Mouse (Mus musculus) E14TG2a.4 (cell line): Measurements from ENCODE around the gene Gm21834.

Source experiments
- CTCF ChIP-seq: conservative IDR thresholded peaks from 2 replicates; pipeline ENCODE4 v1.5.1; 2014; ENCODE audit warnings: low read length
- POU5F1 ChIP-seq: IDR thresholded peaks from 2 replicates; pipeline ENCODE4 v1.6.1; 2014; ENCODE audit warnings: low read length, borderline replicate concordance

DNA sequence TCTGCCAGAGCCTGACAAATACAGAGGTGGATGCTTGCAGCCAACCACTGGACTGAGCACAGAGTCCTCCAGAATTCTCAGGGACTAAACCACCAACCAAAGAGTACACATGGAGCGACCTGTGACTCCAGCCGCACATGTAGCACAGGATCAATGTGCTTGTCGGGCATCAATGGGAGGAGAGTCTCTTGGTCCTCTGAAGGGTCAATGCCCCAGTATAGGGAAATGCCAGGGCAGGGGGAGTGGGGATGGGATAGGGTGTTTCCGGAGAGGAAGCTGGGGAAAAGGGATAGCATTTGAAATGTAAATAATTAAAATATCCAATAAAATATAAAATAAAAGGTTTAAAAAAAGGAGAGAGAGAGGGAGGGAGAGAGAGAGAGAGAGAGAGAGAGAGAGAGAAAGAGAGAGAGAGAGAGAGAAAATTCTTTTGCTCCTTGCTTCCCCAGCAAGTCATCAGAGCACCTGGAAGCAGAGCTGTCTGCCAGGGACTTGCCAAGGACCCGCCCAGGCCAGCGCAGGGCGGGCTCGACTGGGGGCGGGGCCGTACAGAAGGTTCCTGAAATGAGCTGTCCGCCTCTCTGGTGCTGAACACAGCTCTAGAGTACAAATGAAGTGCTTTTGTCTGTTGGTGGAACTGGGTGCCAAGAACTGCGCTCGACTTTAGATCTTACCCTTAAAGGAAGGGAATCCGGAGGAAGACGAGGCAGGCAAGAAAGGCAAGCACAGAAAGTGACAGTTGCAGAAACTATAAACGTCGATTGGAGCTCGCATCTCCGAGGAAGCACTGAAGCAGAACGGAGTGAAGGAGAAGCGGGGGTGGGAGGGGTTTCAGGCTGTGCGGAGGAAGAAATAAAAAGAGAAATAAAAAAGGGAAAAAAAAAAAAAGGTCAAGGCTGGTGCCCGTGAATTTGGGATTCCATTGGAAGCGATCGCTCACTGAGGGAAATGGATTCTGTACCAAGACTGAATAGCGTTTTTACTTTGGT is 26.9 kb upstream of the Gm21834 start, which contains the start of gene Cntnap5c:
- TF ChIP-seq CTCF (no peak), POU5F1 (no peak)
